Mouse (Mus musculus): ENCODE results near the gene I0C0044D17Rik. TPM values are rescaled to one million over a fixed set of nuclear protein-coding genes. Genes with fewer than 3 reads are reported as not detected.

I0C0044D17Rik gene
- total RNA-seq, 2 experiments from 2014 or later = not detected

GRCm38 (mm10) chr4:98786281-98786680, 37.4 kb downstream of the I0C0044D17Rik start:
- DNase-seq = no peak
- intact Hi-C loops (cut with DNase I) = no loop called here

GRCm38 (mm10) chr4:98785851-98786250, 37.8 kb downstream of the I0C0044D17Rik start:
- intact Hi-C loops (cut with DNase I) = no loop called here
- DNase-seq = no peak

- intact Hi-C loops (cut with DNase I) = no loop called here
- DNase-seq = no peak
These were observed 45.4 kb downstream of the I0C0044D17Rik start for GRCm38 (mm10) chr4:98778219-98778618.

GRCm38 (mm10) chr4:98777464-98777863, 46.2 kb downstream of the I0C0044D17Rik start:
- intact Hi-C loops (cut with DNase I) = no loop called here
- DNase-seq = no peak

GRCm38 (mm10) chr4:98776721-98777427, 46.8 kb downstream of the I0C0044D17Rik start:
- no peak for DNase-seq
- intact Hi-C loops (cut with DNase I) = no loop called here

GRCm38 (mm10) chr4:98773785-98774184, 49.9 kb downstream of the I0C0044D17Rik start:
- intact Hi-C loops (cut with DNase I) = no loop called here
- DNase-seq = no peak

Other genes starting within 250 kb of the I0C0044D17Rik start
- not detected for gene L1td1, start 97.1 kb downstream of the I0C0044D17Rik start, total RNA-seq (2021)
- under 1 TPM; 0.72 to 0.73 TPM for gene Kank4, start 6.3 kb downstream of the I0C0044D17Rik start, total RNA-seq (2021)
- 10 to 100 TPM; 15.8 to 19.6 TPM for gene Usp1, start 100.0 kb upstream of the I0C0044D17Rik start, total RNA-seq (2021)
- 1 to 10 TPM; 2.3 to 3.1 TPM for gene Angptl3, start 207.1 kb upstream of the I0C0044D17Rik start, total RNA-seq (2021)

All from heart, postnatal 14 days (tissue).